Mouse (Mus musculus) right cerebral cortex, postnatal 36 days (tissue): ENCODE measurements around the gene Zfp931.
"Not testable (repeated sequence)": the region's sequence is repeated elsewhere in the genome, so short reads cannot be mapped to it uniquely, and the experiment has no call there.

Experiments used
- DNase-seq, 2 experiments: peaks; one replicate each; pipeline ENCODE4 v3.0.0; 2022; ENCODE audit warnings: low spot score in 2 of 2, mixed read lengths in 1 of 2

Zfp931 gene

DNA sequence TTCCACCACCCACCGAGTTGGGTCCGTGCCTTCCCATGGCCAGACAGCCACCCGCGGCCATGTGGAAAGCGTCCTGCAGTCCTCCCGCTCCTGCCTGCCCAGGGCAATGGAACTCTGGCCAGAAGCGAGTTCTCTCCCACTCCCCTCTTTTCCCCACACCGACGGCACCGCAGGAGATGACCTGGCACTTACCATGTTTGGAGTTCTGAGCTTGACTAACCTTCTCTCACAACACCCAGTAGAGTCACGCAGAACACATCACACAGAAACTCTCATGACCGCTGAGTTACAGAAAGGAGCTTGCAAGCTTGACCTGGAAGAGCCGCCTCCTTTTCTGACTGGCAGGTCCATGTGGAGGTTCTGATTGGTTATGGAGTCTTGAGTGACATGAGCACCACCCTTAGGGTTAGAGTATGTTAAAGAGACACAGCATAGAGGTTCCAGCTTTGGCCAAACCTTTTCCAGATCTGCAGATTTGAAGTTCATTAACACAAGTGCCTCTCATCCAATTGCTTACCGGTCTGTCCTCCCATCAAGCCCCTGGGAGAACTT, at the start of gene Zfp931:
Gene Zfp931, minus strand, starts transcription at position 311 of the 552 bp plus-strand sequence.
- not testable (repeated sequence) for DNase-seq

DNA sequence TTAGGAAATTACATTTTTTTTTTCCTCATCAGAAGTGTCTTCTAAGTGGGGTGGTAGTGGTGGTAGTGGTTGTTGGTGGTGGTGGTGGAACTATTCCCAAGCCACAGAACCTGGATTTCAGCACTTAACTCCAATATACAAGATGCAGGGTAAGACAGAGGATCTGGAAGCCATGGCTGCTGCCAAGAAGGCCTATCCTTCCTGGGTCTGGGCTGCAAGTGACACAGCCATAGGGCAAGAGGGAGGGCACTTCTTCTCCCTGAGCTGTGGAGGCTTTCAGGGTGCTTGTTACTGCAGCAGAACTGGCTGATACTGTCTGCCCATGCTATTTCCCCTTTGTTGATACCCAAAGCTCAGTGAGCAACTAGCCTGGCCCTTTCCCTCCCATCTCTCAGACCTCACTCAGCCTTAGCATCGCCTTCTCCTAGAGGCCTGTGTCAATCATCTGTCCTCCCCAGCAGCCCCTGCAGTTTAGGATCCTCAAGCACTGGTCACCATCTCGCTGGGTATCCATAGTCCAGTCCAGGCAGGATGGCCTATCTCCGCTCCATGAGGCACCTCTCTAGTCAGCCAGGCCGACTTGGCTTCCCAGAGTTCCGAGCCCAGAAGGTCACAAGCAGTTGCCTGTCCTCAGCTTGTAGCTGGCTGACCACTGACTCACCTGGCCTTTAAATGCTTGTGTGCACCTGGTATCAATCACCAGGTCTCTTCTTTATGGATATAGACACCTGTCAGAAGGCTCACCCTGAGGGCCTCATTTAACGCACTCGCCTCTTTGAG, 48.0 kb upstream of the Zfp931 start:
- DNase-seq: peak in 1 of 2 experiments; percentile 0

DNA sequence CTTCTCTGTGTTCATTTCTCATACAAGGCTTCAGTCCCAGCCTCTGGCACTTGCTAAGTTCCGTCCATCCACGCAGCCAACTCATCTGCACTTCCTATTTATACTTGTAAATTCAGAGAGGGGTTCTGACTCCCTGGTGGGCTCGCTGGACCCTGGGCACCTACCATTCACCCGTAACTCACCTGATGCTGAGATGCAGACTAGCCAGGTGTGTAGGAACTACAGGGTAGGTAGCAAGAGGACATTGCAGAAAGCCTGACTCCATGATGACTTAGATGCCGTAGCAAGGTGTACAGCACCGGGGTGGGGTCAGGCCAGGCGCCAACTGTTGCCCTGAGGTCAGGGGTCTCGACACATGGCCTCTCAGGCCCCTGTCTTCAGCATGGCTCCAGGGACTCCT, 47.2 kb upstream of the Zfp931 start:
- DNase-seq: peak in 1 of 2 experiments; percentile 1

DNA sequence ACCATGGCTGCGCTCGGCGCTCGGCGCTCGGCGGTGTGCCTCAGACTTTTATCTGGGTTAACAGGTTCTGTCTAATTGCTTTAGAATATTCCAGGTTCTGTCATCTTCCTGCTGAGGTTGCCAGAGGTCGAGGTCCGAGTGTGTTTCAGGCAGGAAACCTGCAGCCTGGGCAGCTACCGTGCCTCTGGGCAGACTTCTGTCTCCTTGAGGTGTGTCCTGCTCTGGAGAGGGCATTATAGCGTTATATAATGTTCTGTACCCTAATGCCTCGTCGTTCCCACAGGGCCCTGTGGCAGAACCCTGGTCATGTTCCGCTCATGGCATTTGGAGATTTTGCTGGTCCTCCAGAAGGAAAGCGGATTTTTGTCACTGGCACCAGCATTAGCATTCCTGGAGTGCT, 45.2 kb upstream of the Zfp931 start:
- DNase-seq: peak in 1 of 2 experiments; percentile 0

DNA sequence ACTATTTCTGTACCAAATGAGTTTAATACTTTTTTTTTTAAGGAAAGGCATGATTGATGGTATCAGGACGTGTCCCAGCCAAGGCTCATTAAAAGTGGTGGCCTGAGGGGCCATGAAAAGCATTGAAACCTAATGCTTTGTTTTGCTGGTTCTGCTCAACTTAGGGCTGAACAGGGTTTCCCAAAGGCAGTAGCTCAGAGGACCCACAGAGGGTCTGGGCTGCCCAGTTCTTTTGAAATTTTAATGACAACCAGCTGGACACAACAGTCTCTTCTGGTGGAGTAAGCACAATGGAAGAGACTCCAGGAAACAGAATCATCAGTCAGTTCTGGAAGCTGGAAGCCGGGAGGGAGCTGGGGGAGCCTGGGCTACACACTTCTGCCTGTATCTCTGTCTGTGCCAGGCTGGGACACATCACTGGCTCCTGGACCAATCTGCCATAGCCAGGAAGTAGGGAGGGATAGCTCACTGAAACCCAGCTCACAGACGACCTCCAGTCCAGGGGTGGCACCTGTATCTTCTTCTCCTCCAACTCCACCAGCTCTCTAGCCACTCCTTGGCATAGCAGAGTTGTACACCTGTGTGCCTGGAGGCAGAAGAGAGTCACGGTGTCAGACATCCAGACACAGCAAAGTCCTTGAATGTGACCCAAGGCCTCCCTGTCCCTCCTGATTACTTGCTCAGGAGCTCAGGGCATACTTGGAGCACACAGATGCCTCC, 43.8 kb upstream of the Zfp931 start:
- DNase-seq: peak in 1 of 2 experiments; percentile 0

DNA sequence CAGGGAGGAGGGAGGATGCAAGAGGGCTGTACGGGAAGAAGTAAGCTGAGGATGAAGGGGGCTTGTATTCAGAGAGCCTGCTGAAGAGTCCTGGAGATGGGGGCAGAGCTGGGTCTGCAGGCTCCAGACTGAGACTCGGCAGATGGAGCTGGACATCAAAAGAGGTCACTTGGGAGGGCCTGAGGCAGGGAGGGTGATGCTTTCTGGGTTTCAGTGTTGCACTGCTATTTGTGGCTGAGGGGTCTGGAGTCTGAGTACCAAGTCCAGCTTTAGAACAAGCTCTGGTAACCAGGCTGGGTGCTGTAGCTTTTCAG, 43.1 kb upstream of the Zfp931 start:
- DNase-seq: no peak

DNA sequence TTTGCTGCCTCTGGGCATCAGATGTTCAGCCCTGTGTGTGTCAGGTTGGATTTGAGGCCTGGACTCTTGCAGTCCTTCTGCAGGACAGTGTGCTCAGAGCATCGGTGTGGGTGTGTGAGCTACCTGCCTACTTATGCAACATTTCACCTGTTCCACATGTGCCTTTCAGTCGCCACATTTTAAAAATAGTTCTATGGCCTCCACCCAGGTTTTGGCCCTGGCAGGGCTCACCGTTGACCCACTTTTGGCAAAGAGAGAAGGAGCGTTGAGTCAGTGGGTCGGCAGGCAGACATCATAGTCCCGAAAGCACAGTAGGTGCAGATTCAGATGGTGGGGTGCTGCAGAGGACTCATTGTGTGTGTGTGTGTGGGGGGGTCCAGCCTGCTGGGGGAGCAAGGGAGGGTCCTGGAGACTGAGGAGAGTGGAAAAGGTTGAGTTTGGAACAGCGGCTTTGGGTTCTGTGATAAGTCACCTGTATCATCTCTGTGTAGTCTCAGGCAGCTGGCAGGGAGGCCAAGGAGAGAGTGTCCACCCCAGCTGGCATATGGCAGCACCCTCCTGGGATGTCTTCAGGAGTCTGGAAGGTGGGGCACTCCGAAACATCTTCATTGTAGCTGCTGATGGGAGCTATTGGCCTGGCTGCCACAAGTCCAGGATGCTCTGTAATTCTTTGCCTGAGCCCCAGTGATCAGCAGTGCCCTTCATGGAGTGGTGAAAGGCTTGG, 42.5 kb upstream of the Zfp931 start:
- peak in 1 of 2 experiments; percentile 0 for DNase-seq

DNA sequence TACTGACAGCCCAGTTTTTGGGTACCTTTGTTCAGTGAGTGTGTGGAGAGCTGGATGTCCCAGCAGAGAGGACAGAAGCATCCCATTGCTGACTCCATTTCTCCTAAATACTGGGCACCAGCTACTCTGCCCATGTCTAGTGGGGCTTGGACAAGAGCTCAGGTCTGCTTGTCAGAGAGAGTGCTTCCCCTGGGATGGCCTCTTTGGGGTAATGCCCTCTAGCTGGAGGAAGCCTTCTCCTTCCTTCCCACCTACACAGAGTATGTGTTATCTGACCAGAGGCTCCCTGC, 42.0 kb upstream of the Zfp931 start:
- no peak for DNase-seq

DNA sequence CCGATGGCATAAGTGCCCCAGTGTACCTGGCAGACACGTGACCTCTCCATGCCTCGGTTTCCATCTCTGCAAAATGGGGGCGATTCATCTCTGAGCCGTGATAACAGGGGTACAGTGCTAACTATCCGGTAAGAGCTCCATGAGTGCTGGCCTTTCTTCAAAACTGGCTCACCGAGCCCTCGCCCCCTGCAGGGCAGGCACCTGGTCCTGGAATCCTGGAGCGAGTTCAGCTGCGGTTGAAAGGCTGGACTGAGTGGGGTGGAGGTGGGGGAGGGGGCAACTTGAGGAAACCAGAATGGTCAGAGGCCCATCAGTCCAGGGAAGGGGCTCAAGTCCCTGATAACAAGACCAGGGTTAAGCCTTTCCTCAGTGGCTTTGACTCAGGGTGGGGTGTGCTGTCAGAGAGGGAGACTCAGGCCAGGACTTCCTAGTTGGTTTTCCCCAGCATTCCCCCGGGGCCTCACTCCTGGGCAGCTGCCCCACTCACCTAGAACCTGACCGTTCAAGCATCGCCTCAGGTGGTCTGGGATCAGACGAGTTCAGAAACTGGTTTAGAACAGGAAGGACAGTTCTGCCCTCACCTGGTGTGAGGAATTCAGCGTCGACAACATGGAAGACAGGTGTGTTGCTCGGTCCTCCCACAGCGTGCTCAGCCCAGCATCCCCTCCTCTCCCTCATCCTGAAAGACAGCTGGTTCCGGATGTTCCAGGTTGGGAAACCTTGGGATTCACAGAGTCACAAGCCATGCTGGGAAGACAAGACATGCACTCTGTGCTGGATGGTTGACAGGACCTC, 41.5 kb upstream of the Zfp931 start:
- no peak for DNase-seq

DNA sequence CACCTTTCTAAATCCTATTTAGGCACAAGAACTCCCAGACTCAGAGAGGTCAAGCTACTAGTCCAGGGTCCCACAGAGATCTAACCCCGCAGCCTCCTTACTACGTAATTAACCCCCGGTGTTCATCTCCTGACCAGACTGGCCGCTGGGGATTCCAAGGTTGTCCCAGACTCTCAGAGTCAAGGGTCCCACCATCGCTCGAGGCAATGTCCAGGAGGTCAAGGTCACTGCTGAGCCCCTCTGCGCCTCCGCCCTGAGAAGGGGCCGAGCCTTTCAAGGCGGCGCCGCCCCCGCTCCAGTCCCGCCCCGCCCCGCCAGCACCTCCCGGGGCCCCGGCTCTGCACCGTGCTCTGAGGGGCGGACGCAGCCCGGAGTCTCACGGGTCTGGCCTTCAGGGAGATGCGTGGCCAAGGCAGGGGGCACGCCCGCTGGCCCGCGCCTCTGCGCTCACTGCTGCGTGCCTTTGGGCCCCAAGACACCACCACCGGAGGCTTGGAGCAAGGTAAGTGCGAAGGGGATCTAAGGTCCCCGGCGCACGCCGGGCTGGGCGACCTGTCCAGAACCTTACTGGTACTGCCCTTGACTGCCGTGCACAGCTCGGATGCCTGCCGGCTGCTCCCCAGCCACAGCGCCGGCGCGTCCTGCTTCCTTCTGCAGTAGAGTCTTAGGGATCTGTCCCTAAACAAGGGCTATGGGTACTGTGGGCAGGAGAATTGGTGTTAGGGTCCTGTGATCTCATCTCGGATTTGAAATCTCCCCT, 40.7 kb upstream of the Zfp931 start, which contains the start of gene Phactr3:
Gene Phactr3, plus strand, starts transcription at position 175 of the 760 bp plus-strand sequence.
- no peak for DNase-seq

DNA sequence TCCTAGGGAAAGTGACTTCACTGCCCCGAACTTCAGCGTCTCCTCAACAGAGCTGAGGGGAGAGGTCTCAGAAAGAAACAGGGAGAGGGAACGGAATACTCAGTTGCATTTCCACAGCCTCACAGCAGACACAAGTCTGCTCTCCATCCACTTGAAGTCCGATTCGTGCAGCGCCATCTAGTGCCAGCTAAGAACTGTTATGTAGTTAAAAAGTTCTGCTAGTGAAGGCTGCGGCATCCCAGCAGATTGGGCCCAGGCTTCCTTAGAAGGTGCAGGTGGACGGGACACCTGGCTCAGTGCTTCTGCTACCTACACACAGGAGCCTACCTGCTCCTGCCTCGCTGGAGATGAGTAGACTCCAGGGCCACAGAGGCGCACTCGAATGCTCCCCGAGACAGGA, 39.7 kb upstream of the Zfp931 start:
- DNase-seq: peak in 1 of 2 experiments; percentile 39

DNA sequence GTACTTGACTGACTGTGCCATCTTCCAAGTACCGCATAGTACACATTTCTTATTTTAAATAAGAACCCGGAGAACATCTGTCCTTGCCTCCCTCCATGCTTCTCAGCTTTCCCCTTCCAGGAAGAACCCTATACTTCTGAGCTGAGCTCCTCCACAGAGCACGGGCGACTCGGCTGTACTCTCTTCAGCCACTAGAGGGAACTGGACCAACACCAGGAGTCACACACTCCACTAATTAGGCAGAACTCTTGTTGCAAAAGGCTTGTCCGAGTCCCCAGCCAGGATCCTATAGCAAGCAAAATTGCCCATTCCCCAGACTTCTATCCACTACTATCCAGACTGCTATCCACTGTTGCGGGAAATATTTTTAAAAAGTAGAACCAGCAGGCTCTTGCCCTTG, 23.7 kb upstream of the Zfp931 start:
- DNase-seq: peak; percentile 55 to 64

DNA sequence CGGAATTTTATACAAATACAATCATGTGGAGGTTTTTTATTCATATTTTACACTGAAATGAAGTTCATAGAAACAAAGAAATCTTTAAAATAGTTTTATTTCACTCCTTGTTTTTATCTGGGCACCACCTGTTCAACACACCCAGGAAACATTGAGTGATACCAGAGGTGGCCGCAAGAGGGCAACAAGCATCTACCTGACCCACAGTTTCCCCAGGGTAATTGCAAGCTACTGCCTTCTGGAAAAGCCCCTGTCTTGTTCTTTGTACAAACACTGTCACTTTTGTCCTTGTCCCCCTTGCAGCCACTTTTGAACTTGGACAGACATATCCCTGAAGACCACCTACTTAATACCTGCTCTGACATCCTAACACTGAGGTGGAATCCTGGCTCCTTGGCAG, 19.7 kb upstream of the Zfp931 start:
- DNase-seq: peak; percentile 34 to 54

DNA sequence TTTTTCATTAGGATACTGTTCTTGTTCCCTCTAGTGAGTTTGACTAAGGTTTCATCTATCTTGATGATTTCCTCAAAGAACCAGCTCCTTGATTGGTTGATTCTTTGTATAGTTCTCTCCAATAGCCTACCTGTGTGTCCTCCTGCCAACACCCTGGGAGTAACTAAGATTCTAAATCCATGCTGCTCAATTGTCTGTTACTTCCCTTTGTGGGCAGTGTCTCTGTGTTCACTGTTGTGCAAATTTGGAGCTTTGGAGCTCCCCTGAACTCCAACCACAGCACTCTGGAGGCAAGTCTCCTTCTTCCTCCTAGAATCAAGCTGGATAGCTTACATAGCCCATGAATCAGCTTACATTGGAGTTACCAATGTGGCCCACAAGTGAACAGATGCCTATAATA, 11.3 kb upstream of the Zfp931 start:
- no peak for DNase-seq

DNA sequence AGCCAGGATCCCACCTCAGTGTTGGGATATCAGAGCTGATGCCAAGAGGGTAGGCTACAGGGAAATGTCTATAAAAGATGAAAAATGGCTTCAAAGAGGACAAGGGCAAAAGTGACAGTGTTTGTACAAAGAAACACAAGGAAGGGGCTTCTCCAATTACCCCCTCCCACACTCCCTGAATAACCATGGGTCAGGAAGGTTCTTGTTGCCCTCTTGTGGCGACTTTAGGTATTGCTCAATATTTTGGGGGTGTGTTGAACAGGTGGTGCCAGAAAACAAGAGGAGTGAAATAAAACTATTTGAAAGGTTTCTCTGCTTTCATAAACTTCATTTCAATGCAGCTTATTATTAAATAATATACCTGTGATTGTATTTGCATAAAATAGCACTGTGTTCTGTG, 20.1 kb downstream of the Zfp931 start:
- DNase-seq: no peak

DNA sequence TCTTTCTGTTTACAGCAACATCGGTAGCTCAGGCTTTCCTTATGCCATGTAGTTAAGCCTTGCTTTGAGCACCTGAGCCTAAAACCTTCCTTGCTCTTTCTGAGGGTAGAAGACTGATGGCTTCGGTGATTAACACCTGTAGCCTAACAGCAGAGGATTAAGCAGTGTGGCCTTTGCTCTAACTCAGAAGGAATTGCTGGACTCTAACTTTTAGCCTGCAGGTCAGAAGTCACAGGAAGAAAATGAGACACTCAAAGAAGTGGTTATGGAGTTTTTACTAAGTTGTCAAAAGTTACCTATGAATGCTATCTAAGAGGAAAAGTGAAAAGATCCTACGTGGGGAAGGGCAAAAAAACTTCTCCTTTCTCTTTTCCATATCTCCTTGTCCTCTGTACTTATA, 50.7 kb downstream of the Zfp931 start:
- not testable (repeated sequence) for DNase-seq

DNA sequence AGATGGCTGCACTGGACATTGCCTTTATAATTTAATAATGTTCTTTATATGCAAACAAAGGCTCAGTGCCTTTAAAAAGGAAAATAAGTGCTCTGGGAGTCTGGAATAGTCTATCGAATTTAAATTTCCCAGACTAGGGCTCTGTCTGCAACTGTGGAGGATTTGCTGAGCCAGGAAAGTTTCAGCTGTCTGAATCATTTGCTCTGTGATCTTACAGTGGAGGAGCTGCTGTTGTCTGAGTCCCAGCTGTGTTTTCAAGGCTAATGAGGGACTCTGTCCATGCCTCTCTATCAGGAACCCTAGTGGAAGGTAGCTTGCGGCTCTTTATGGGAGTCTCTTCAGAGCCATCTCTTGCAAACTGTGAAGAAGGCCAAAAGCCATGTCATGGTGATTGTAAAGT, 54.4 kb downstream of the Zfp931 start:
- not testable (repeated sequence) for DNase-seq

DNA sequence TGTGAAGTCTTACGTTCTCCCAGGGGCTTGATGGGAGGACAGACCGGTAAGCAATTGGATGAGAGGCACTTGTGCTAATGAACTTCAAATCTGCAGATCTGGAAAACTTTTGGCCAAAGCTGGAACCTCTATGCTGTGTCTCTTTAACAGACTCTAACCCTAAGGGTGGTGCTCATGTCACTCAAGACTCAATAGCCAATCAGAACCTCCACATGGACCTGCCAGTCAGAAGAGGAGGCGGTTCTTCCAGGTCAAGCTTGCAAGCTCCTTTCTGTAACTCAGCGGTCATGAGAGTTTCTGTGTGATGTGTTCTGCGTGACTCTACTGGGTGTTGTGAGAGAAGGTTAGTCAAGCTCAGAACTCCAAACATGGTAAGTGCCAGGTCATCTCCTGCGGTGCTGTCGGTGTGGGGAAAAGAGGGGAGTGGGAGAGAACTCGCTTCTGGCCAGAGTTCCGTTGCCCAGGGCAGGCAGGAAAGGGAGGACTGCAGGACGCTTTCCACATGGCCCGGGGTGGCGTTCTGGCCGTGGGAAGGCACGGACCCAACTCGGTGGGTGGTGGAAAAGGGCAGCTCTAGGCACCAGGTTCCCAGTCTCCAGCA, 55.2 kb downstream of the Zfp931 start, which contains the start of gene Zfp971:
Gene Zfp971, plus strand, starts transcription at position 274 of the 601 bp plus-strand sequence.
- peak; percentile 27 to 60 for DNase-seq

DNA sequence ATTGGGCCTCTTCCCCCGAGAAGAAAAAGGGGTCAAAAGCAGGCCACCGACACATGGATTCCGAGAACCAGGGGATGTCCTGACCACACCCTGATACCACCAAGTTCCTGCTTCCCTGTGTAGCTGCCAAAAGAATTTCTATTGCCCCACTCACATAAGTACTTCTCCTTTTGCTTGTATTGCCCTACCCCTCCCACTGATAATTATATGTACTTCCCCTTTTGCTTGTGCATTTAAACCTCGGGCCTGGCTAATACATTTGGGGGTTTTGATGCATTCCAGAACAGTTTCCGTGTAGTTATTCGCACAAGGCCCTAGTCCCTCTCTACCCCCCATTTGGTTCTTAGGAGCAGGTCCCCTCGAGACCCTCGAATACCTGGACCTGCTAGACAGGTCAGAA, 57.5 kb downstream of the Zfp931 start:
- DNase-seq: not testable (repeated sequence)

DNA sequence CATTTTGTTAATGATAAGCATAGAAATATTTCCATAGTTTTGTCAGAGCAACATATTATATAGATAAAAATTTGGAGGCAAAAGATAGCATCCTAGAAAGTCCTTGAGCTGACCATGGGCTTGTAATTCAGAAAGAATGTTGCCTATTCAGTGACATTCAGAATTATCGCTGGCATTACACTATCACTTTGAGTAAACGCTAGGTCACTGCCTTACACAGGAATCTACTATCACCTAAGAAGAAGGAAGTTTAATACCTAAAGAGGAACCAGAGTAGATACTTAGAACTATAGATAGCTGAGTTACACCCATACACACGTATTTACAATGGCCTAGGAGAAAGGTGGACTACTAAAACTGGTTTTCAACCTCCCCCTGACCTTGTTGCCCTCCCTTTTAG, 58.8 kb downstream of the Zfp931 start:
- DNase-seq: not testable (repeated sequence)
